Mouse (Mus musculus) adrenal gland, adult (tissue): Measurements from ENCODE around the gene Pxylp1.

ENCODE experiments used
- DNase-seq, 2 experiments: peaks; one replicate each; pipeline ENCODE4 v3.0.0; 2022 to 2023; ENCODE audit warnings: low spot score in 1 of 2; ENCODE audit not compliant: inconsistent age in 2 of 2

Gene Pxylp1

GRCm38 (mm10) chr9:96828071-96828470 is 64.4 kb downstream of the Pxylp1 start:
- peak in 1 of 2 experiments; percentile 84 for DNase-seq

- no peak for DNase-seq
Measured at GRCm38 (mm10) chr9:96827002-96827785, 65.3 kb downstream of the Pxylp1 start.

GRCm38 (mm10) chr9:96824857-96825256 is 67.6 kb downstream of the Pxylp1 start:
- peak; percentile 46 to 55 for DNase-seq

GRCm38 (mm10) chr9:96824026-96824425 is 68.4 kb downstream of the Pxylp1 start:
- DNase-seq: peak; percentile 90 to 94

GRCm38 (mm10) chr9:96823541-96823940 is 68.9 kb downstream of the Pxylp1 start:
- no peak for DNase-seq

- DNase-seq: no peak
Measured at GRCm38 (mm10) chr9:96823005-96823404, 69.5 kb downstream of the Pxylp1 start.

DNA sequence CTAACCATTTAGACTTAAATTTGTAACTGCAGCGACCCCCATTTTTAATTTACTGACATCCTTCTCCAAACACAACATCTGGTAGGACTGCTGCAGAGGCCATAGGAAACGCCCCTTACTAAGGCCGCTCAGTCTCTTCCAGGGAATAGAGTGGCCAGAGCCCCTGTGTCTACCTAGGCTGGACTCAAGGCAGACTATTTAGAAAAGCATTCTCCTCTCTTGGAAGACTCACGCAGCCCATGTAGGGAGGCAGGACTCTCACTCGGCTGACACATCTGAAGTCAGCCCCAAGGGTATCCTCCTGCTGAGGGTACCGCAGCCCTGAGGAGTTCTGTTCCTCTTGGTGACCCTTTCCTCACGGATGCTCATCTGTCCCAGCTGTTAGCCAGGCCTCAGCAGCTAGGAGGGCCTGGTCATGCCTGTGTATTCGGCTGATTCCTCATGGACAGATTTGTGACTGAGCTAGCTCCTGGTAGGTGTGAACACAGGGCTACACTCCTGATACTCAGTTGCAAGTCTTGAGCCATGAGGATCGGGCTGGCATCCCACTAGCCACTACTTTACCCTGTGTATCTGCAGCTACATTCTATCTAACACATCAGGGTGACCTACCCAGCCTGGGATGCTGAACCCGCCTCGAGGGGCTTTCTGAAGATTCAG is 73.5 kb downstream of the Pxylp1 start:
- no peak for DNase-seq

GRCm38 (mm10) chr9:96818128-96818821 is 74.2 kb downstream of the Pxylp1 start:
- DNase-seq: peak; percentile 54 to 89

DNA sequence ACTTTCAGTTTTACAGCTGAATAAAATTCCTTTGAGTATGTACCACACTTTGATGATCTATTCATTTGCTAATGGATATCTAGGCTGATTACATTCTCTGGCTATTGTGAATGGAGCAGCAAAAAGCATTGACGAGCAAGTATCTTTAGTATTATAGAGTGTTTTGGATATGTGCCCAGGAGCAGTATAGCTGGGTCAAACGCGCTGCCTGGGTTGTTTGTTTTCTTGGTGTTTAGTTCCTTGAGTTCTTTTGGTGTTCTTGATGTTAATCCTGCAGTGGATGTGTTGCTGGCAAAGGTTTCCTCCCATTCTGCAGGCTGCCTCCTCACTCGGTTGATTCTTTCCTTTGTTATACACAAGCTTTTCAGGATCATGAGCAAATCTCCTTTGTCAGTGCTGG is 80.5 kb downstream of the Pxylp1 start:
- no peak for DNase-seq

DNA sequence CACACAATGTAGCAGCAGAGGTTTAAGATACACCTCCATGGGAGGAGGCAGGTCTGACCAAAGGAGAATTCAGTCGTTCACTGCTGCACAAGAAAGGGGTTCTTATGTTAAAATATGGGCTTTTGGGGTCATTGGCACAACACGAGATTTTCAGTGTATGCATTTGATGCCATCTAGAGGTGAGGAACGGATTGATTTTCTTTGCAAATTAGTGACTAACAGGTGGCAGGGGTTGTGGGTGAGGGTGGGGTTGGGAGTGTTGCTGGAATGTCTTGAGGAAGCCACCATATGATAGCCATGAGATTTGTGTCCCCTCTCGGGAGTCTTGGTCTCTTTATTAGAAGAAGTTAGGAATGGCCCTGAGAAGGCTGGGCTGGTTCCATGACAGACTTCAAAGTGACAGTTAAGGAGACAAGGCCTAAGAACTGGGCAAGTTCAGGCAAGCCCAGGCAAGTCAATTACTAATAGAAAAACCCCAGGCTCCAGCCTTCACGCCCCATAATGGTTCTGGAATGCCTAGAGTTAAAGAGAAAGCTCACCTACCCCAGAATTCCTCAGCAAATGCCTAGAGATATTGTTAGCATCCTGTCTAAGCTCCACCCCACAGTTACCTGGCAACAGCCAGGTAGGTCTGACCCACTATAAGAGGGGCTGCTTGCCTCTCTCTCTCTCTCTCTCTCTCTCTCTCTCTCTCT is 92.2 kb downstream of the Pxylp1 start:
- DNase-seq: peak in 1 of 2 experiments; percentile 73

- no peak for DNase-seq
Measured at GRCm38 (mm10) chr9:96797311-96797710, 95.2 kb downstream of the Pxylp1 start.

DNA sequence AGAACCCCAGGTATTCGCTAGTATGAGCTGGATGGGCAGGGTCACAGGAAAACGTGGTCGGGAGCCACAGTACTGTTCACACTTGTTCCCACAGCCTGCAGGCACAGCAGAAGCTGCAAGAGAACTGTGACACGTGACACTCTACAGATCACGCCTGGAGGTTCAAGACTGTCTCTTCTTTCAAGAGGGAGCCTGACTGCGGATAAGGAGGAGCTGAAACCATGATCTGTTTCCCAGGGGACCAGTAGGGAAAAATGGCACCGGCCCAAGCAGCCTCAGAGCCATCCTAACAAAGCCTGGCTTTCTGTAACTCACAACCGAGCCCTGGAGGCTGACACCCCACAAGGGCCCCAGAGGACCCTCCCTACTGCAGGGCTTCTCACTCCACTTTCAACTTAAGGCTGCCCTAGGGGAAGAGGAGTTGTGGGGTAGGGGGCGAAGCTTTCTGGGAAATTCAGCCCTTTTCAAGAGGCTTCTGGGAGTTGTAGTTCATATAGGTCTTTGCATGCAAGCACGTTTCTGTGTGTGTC is 97.0 kb downstream of the Pxylp1 start:
- peak; percentile 44 to 80 for DNase-seq

- peak; percentile 66 to 83 for DNase-seq
Measured at GRCm38 (mm10) chr9:96794601-96795000, 97.9 kb downstream of the Pxylp1 start.

- no peak for DNase-seq
Measured at GRCm38 (mm10) chr9:96792543-96792942, 99.9 kb downstream of the Pxylp1 start.

DNA sequence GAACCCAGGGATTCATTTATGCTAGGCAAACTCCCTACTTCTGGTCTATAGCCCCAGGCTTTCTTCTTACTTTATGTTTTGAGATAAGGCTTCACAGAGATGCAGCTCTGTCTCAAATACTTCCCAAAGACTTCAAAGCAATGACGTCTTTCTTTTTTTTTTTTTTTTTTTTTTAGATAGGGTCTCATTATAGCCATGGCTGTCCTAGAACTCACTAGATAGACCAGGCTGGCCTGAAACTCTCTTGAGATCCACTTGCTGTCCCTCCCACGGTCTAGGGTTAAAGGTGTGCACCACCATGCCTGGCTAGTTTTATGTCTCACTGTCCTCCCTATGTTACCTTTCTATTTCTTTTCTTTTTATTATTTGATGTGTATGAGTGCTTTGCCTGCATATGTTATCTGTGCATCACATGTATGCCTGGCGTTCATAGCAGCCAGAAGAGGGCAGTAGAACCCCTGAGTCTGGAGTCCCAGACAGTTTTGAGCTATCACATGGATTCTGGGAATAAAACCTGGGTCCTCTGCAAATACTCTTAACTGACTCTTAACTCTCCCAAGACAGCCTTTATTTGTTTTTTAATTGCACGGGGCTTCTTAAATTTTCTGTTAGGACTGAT is 102.0 kb downstream of the Pxylp1 start:
- DNase-seq: no peak

GRCm38 (mm10) chr9:96789906-96790305 is 102.6 kb downstream of the Pxylp1 start:
- no peak for DNase-seq

DNA sequence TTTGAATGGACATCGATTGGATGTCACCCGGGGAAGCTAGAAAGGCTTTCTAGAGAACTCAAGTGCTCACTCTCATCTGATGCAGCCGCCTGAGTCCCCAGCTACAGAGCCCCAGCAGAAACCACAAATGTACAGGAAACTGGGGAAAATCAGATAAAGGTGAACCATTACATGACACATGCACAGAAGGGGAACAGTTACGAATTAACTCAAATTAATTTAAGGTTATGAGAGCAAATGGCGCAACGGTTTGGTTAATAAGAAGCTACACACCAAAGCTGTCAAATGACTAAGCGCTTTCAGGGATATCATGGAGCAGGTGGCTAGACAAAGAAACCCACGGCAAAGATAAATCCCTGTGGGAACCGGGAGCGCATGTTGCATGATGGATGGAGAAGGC is 104.7 kb downstream of the Pxylp1 start:
- no peak for DNase-seq

GRCm38 (mm10) chr9:96785871-96786342 is 106.6 kb downstream of the Pxylp1 start:
- peak in 1 of 2 experiments; percentile 46 for DNase-seq

DNA sequence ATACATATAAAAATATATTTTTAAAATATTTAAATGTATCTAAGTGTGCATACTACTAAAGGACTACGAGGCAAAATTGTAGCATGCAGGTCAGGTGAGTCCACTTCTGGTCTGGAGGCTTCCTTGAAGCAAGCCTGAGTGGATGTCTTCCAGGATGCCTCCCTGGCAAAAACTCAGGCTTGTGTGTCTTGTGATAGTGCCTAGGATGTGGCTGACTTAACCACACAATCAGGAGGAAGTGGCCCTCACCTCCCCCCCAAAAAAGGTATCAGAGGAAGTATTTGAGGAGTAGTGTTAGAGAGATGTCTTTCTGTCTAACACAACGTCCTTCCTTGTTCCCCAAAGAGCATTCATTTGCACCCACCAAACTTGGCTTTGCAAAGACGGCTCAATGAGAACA is 107.3 kb downstream of the Pxylp1 start:
- DNase-seq: no peak

GRCm38 (mm10) chr9:96783667-96784066 is 108.8 kb downstream of the Pxylp1 start:
- DNase-seq: no peak
